Mouse (Mus musculus): Measurements from ENCODE around the gene Gm10392. TPM values are rescaled to one million over a fixed set of nuclear protein-coding genes. Genes with fewer than 3 reads are reported as not detected.

Gene Gm10392
- total and polyA plus RNA-seq, 2 experiments from 2014 or later = not detected

- H3K9me3 ChIP-seq (ENCODE audit: low read length) = no peaks in the 10 kb centered on the region
- TF ChIP-seq CTCF (IDR thresholded peaks at IDR 0.05; ENCODE audit: low read depth) = no peak
- H3K4me3 ChIP-seq (ENCODE audit: low read depth, low read length) = no peak overlapping the region
- no peak overlapping the region for H3K9ac ChIP-seq
- peaks cover 35% of the 10 kb centered on the region for H3K4me1 ChIP-seq (ENCODE audit: insufficient read depth)
- no peak for DNase-seq
- no peak for ATAC-seq
- H3K27ac ChIP-seq (ENCODE audit: low read depth, low read length) = no peak overlapping the region; the same call in 1 of the 2 replicates
- peak overlapping the region; percentile 26; the same call in 1 of the 2 replicates for H3K4me2 ChIP-seq (ENCODE audit: low read depth)
- 33% methylated on average over 6 of the region's 6 CpGs for WGBS
- no peaks in the 10 kb centered on the region for H3K36me3 ChIP-seq (ENCODE audit: insufficient read depth)
- no peaks in the 10 kb centered on the region for H3K27me3 ChIP-seq (ENCODE audit: insufficient read depth, low read length)
Measured at GRCm38 (mm10) chr11:77485229-77485628, 33.8 kb downstream of the Gm10392 start.

GRCm38 (mm10) chr11:77483510-77484255, 35.3 kb downstream of the Gm10392 start:
- H3K27ac ChIP-seq (ENCODE audit: low read depth, low read length) = no peak overlapping the region
- 78% methylated on average over 11 of the region's 11 CpGs for WGBS
- no peak for DNase-seq
- H3K27me3 ChIP-seq (ENCODE audit: insufficient read depth, low read length) = no peaks in the 10 kb centered on the region
- no peak overlapping the region for H3K4me2 ChIP-seq (ENCODE audit: low read depth)
- no peak for ATAC-seq
- TF ChIP-seq CTCF (IDR thresholded peaks at IDR 0.05; ENCODE audit: low read depth) = no peak
- no peaks in the 10 kb centered on the region for H3K9me3 ChIP-seq (ENCODE audit: low read length)
- no peak overlapping the region for H3K4me3 ChIP-seq (ENCODE audit: low read depth, low read length)
- H3K9ac ChIP-seq = no peak overlapping the region
- H3K36me3 ChIP-seq (ENCODE audit: insufficient read depth) = no peaks in the 10 kb centered on the region
- peaks cover 34% of the 10 kb centered on the region for H3K4me1 ChIP-seq (ENCODE audit: insufficient read depth)

GRCm38 (mm10) chr11:77483043-77483442, 36.0 kb downstream of the Gm10392 start:
- Histone ChIP-seq H3K4me1 (ENCODE audit: insufficient read depth) (peaks cover 28% of the 10 kb centered on the region), H3K4me2 (ENCODE audit: low read depth) (no peak overlapping the region)

GRCm38 (mm10) chr11:77476895-77477294, 42.1 kb downstream of the Gm10392 start:
- WGBS = 93% methylated on average over 6 of the region's 6 CpGs
- no peak for TF ChIP-seq CTCF (IDR thresholded peaks at IDR 0.05; ENCODE audit: low read depth)

More at GRCm38 (mm10) chr11:77483043-77483442, 36.0 kb downstream of the Gm10392 start:
- Histone ChIP-seq H3K36me3 (ENCODE audit: insufficient read depth) (no peaks in the 10 kb centered on the region), H3K27me3 (ENCODE audit: insufficient read depth, low read length) (no peaks in the 10 kb centered on the region), H3K9me3 (ENCODE audit: low read length) (no peaks in the 10 kb centered on the region), H3K9ac (no peak overlapping the region), H3K27ac (ENCODE audit: low read depth, low read length) (no peak overlapping the region), H3K4me3 (ENCODE audit: low read depth, low read length) (no peak overlapping the region)
- 74% methylated on average over 3 of the region's 3 CpGs for WGBS
- DNase-seq (no peak), ATAC-seq (no peak)
- TF ChIP-seq CTCF (IDR thresholded peaks at IDR 0.05; ENCODE audit: low read depth) = no peak

GRCm38 (mm10) chr11:77476216-77476615, 42.8 kb downstream of the Gm10392 start:
- H3K36me3 ChIP-seq (ENCODE audit: insufficient read depth) = peaks cover 44% of the 10 kb centered on the region
- ATAC-seq = no peak

More at GRCm38 (mm10) chr11:77476895-77477294, 42.1 kb downstream of the Gm10392 start:
- Histone ChIP-seq H3K9me3 (ENCODE audit: low read length) (no peaks in the 10 kb centered on the region), H3K36me3 (ENCODE audit: insufficient read depth) (peaks cover 37% of the 10 kb centered on the region), H3K27me3 (ENCODE audit: insufficient read depth, low read length) (no peaks in the 10 kb centered on the region), H3K4me2 (ENCODE audit: low read depth) (no peak overlapping the region), H3K27ac (ENCODE audit: low read depth, low read length) (no peak overlapping the region), H3K4me3 (ENCODE audit: low read depth, low read length) (no peak overlapping the region), H3K4me1 (ENCODE audit: insufficient read depth) (no peaks in the 10 kb centered on the region), H3K9ac (no peak overlapping the region)
- ATAC-seq (no peak), DNase-seq (no peak)

GRCm38 (mm10) chr11:77472775-77473174, 46.2 kb downstream of the Gm10392 start:
- TF ChIP-seq CTCF (IDR thresholded peaks at IDR 0.05; ENCODE audit: low read depth) = no peak
- Histone ChIP-seq H3K36me3 (ENCODE audit: insufficient read depth) (peaks cover 56% of the 10 kb centered on the region), H3K4me1 (ENCODE audit: insufficient read depth) (no peaks in the 10 kb centered on the region), H3K4me2 (ENCODE audit: low read depth) (no peak overlapping the region), H3K27ac (ENCODE audit: low read depth, low read length) (no peak overlapping the region), H3K27me3 (ENCODE audit: insufficient read depth, low read length) (no peaks in the 10 kb centered on the region), H3K9ac (no peak overlapping the region), H3K4me3 (ENCODE audit: low read depth, low read length) (no peak overlapping the region), H3K9me3 (ENCODE audit: low read length) (no peaks in the 10 kb centered on the region)
- 91% methylated on average over 16 of the region's 16 CpGs for WGBS
- no peak for ATAC-seq
- no peak for DNase-seq

More at GRCm38 (mm10) chr11:77476216-77476615, 42.8 kb downstream of the Gm10392 start:
- no peaks in the 10 kb centered on the region for H3K27me3 ChIP-seq (ENCODE audit: insufficient read depth, low read length)
- DNase-seq = no peak
- no peak for TF ChIP-seq CTCF (IDR thresholded peaks at IDR 0.05; ENCODE audit: low read depth)
- no peaks in the 10 kb centered on the region for H3K9me3 ChIP-seq (ENCODE audit: low read length)
- no peak overlapping the region for H3K27ac ChIP-seq (ENCODE audit: low read depth, low read length)
- H3K4me3 ChIP-seq (ENCODE audit: low read depth, low read length) = no peak overlapping the region
- H3K4me2 ChIP-seq (ENCODE audit: low read depth) = no peak overlapping the region
- no peak overlapping the region for H3K9ac ChIP-seq
- H3K4me1 ChIP-seq (ENCODE audit: insufficient read depth) = no peaks in the 10 kb centered on the region
- WGBS = 92% methylated on average over 14 of the region's 14 CpGs

- no peaks in the 10 kb centered on the region for H3K27me3 ChIP-seq (ENCODE audit: insufficient read depth, low read length)
- no peaks in the 10 kb centered on the region for H3K4me1 ChIP-seq (ENCODE audit: insufficient read depth)
- no peak for ATAC-seq
- no peak overlapping the region for H3K27ac ChIP-seq (ENCODE audit: low read depth, low read length)
- no peaks in the 10 kb centered on the region for H3K9me3 ChIP-seq (ENCODE audit: low read length)
- peaks cover 56% of the 10 kb centered on the region for H3K36me3 ChIP-seq (ENCODE audit: insufficient read depth)
- no peak overlapping the region for H3K9ac ChIP-seq
- H3K4me3 ChIP-seq (ENCODE audit: low read depth, low read length) = no peak overlapping the region
- DNase-seq = no peak
- TF ChIP-seq CTCF (IDR thresholded peaks at IDR 0.05; ENCODE audit: low read depth) = no peak
- 70% methylated on average over 29 of the region's 29 CpGs for WGBS
- no peak overlapping the region for H3K4me2 ChIP-seq (ENCODE audit: low read depth)
Measured at GRCm38 (mm10) chr11:77471407-77471806, 47.6 kb downstream of the Gm10392 start.
